Mouse (Mus musculus) heart, adult 2 months (tissue): ENCODE results near the gene Ascc2. TPM values are rescaled to one million over a fixed set of nuclear protein-coding genes. Genes with fewer than 3 reads are reported as not detected.

Experiments
- DNase-seq, 2 experiments: peaks; one replicate each; pipeline ENCODE4 v3.0.0; 2021
- H3K27ac ChIP-seq: fragments of 200-600 bp; 2 replicates; pipeline ENCODE4 v1.8.1; 2022
- H3K27me3 ChIP-seq: fragments of 200-500 bp; 2 replicates; pipeline ENCODE4 v1.6.1; 2012; ENCODE audit warnings: mild to moderate bottlenecking, low read length, inconsistent platforms, mixed read lengths; ENCODE audit not compliant: control insufficient read depth, insufficient read depth
- H3K36me3 ChIP-seq: fragments of 200-500 bp; 2 replicates; pipeline ENCODE4 v1.6.1; 2012; ENCODE audit warnings: low read length, inconsistent platforms; ENCODE audit not compliant: control insufficient read depth, insufficient read depth
- H3K4me1 ChIP-seq: fragments of 200-500 bp; 2 replicates; pipeline ENCODE4 v1.6.1; 2011; ENCODE audit warnings: low read length; ENCODE audit not compliant: control insufficient read depth, insufficient read depth
- H3K4me3 ChIP-seq: fragments of 200-600 bp; 2 replicates; pipeline ENCODE4 v1.8.1; 2022
- H3K79me2 ChIP-seq: fragments of 200-500 bp; replicated peaks from 2 replicates; pipeline ENCODE4 v1.6.1; 2012; ENCODE audit warnings: mild to moderate bottlenecking, inconsistent platforms, low read length, moderate library complexity, mixed read lengths; ENCODE audit not compliant: control insufficient read depth, insufficient read depth
- H3K9ac ChIP-seq: fragments of 200-500 bp; 2 replicates; pipeline ENCODE4 v1.6.1; 2012; ENCODE audit warnings: low read depth, mild to moderate bottlenecking, control low read depth, inconsistent platforms, low read length, mixed read lengths
- CTCF ChIP-seq: fragments of 200-600 bp; IDR thresholded peaks from 2 replicates; pipeline ENCODE4 v1.8.1; 2022; ENCODE audit warnings: antibody characterized with exemption, mild to moderate bottlenecking, moderate library complexity
- EP300 ChIP-seq: fragments of 200-500 bp; IDR thresholded peaks from 2 replicates; pipeline ENCODE4 v1.6.1; 2011; ENCODE audit warnings: low read depth, low read length, control low read depth; ENCODE audit not compliant: insufficient read depth
- POLR2A ChIP-seq: fragments of 200-500 bp; IDR thresholded peaks from 2 replicates; pipeline ENCODE4 v1.6.1; 2011; ENCODE audit warnings: mild to moderate bottlenecking, low read depth, low read length, control low read depth; ENCODE audit not compliant: insufficient read depth
- WGBS: fragments of 180-500 bp; shearing (Covaris S2); methylation state at CpG from one replicate; pipeline ENCODE4 v1.1.7; 2018; 5-methylcytosine and 5-hydroxymethylcytosine counted together
- intact Hi-C: fragments of 180-260 bp; cut with DNase I; formaldehyde crosslinking; loops from one replicate; pipeline ENCODE4 v1.15.1; 2025
- polyA plus RNA-seq: library from polyadenylated mRNA; depleted of rRNA; stranded (reverse); fragments of >200 nt; gene quantifications from 2 replicates; pipeline ENCODE4 v1.2.3, GENCODE M21; 2012
- total RNA-seq, 2 experiments: library from RNA; stranded (reverse); gene quantifications; 2 replicates each; pipeline ENCODE4 v1.2.3; 2021

Gene Ascc2
- total and polyA plus RNA-seq, 3 experiments, result 9.7 to 14.5 (median 14.1) TPM

- H3K79me2 ChIP-seq, result no peaks in the 10 kb centered on the region
- no peaks in the 10 kb centered on the region for H3K27me3 ChIP-seq
- no peak overlapping the region for H3K27ac ChIP-seq
- TF ChIP-seq CTCF (no peak), POLR2A (no peak), EP300 (no peak)
- peaks cover 8% of the 10 kb centered on the region; the same call in 1 of the 2 replicates for H3K4me1 ChIP-seq
- H3K9ac ChIP-seq, result no peak overlapping the region
- intact Hi-C loops, result no loop called here
- H3K4me3 ChIP-seq, result no peak overlapping the region
- H3K36me3 ChIP-seq, result no peaks in the 10 kb centered on the region
- WGBS, result 72% methylated on average over 7 of the region's 7 CpGs
- DNase-seq, result no peak
Observed at GRCm38 (mm10) chr11:4720900-4721580, 83.5 kb downstream of the Ascc2 start.

DNA sequence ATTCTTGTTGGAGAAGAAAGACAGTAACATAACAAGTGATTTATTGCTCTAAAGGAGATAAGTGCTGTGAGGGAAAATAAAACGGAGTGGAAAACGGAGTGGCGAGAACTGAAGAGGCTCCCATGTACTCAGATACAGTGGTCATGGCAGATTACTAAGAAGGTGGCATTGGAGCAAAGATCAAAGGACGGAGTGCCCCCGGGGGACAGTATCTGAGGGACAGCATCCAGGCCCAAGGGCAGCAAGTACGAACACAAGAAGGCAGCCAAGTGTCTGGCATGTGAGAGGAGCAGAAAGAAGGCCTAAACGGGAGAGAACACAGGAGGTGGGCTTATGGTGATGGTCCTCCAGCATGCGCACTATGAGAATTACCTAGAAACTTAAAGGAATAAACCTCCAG is 84.2 kb downstream of the Ascc2 start:
- H3K27me3 ChIP-seq, result no peaks in the 10 kb centered on the region
- no peak overlapping the region for H3K4me3 ChIP-seq
- H3K9ac ChIP-seq, result no peak overlapping the region
- no peaks in the 10 kb centered on the region for H3K36me3 ChIP-seq
- no peaks in the 10 kb centered on the region for H3K79me2 ChIP-seq
- DNase-seq, result no peak
- WGBS, result 90% methylated on average over 8 of the region's 8 CpGs
- H3K27ac ChIP-seq, result no peak overlapping the region
- peaks cover 8% of the 10 kb centered on the region; the same call in 1 of the 2 replicates for H3K4me1 ChIP-seq
- TF ChIP-seq EP300 (no peak), CTCF (no peak), POLR2A (no peak)
- intact Hi-C loops, result no loop called here

- 33% methylated on average over 12 of the region's 12 CpGs for WGBS
- no peaks in the 10 kb centered on the region for H3K36me3 ChIP-seq
- intact Hi-C loops, result no loop called here
- DNase-seq, result no peak
- TF ChIP-seq POLR2A (no peak), CTCF (no peak), EP300 (no peak)
- H3K27me3 ChIP-seq, result no peaks in the 10 kb centered on the region
- no peak overlapping the region for H3K9ac ChIP-seq
- no peaks in the 10 kb centered on the region for H3K4me1 ChIP-seq
- H3K79me2 ChIP-seq, result no peaks in the 10 kb centered on the region
- no peak overlapping the region for H3K27ac ChIP-seq
- H3K4me3 ChIP-seq, result no peak overlapping the region
Observed at GRCm38 (mm10) chr11:4729603-4730002, 92.1 kb downstream of the Ascc2 start.

DNA sequence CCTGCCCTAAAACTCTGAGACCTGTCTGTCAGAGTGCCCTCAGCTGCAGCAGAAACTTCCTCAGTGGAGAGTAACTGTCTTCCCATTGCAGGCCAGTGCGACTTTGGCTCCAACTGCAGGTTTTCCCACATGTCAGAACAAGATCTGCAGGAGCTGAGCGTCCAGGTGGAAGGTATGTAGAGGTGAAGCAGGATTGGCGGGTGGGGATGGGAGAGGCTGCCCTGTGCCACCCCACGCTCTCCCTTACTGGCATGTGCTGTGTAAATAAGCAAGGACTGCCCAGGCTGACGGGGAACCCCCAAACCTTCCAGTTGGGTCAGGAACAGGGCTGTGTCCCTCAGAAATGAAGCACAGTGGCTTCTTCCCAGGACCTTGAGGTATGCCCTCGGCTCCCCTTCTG is 92.5 kb downstream of the Ascc2 start:
- intact Hi-C loops, result no loop called here
- no peak overlapping the region for H3K9ac ChIP-seq
- H3K4me3 ChIP-seq, result no peak overlapping the region
- no peaks in the 10 kb centered on the region for H3K4me1 ChIP-seq
- no peaks in the 10 kb centered on the region for H3K27me3 ChIP-seq
- no peaks in the 10 kb centered on the region for H3K36me3 ChIP-seq
- no peak for DNase-seq
- H3K79me2 ChIP-seq, result no peaks in the 10 kb centered on the region
- no peak for TF ChIP-seq EP300
- no peak for TF ChIP-seq CTCF
- no peak for TF ChIP-seq POLR2A
- no peak overlapping the region for H3K27ac ChIP-seq
- 88% methylated on average over 6 of the region's 6 CpGs for WGBS

- no peaks in the 10 kb centered on the region for H3K4me1 ChIP-seq
- TF ChIP-seq CTCF (no peak), EP300 (no peak), POLR2A (no peak)
- 87% methylated on average over 5 of the region's 5 CpGs for WGBS
- no peaks in the 10 kb centered on the region for H3K79me2 ChIP-seq
- H3K36me3 ChIP-seq, result no peaks in the 10 kb centered on the region
- intact Hi-C loops, result no loop called here
- no peak for DNase-seq
- H3K27ac ChIP-seq, result no peak overlapping the region
- H3K27me3 ChIP-seq, result no peaks in the 10 kb centered on the region
- no peak overlapping the region for H3K9ac ChIP-seq
- no peak overlapping the region for H3K4me3 ChIP-seq
Observed at GRCm38 (mm10) chr11:4730913-4731312, 93.4 kb downstream of the Ascc2 start.

- H3K79me2 ChIP-seq, result no peaks in the 10 kb centered on the region
- intact Hi-C loops, result no loop called here
- H3K36me3 ChIP-seq, result no peaks in the 10 kb centered on the region
Observed at GRCm38 (mm10) chr11:4731781-4732180, 94.2 kb downstream of the Ascc2 start.

More at GRCm38 (mm10) chr11:4731781-4732180, 94.2 kb downstream of the Ascc2 start:
- WGBS, result 75% methylated on average over 7 of the region's 7 CpGs
- Histone ChIP-seq H3K27me3 (no peaks in the 10 kb centered on the region), H3K4me1 (no peaks in the 10 kb centered on the region), H3K27ac (no peak overlapping the region), H3K4me3 (no peak overlapping the region), H3K9ac (no peak overlapping the region)
- TF ChIP-seq EP300 (no peak), POLR2A (no peak), CTCF (no peak)
- DNase-seq, result no peak
